Mouse (Mus musculus): ENCODE measurements at regions not wholly inside any gene's neighbourhood (a gene's known extent, or its start where the extent isn't known, plus 50 kb on each side); places are given as distances from the start of the nearest gene placed in this dataset.

DNA sequence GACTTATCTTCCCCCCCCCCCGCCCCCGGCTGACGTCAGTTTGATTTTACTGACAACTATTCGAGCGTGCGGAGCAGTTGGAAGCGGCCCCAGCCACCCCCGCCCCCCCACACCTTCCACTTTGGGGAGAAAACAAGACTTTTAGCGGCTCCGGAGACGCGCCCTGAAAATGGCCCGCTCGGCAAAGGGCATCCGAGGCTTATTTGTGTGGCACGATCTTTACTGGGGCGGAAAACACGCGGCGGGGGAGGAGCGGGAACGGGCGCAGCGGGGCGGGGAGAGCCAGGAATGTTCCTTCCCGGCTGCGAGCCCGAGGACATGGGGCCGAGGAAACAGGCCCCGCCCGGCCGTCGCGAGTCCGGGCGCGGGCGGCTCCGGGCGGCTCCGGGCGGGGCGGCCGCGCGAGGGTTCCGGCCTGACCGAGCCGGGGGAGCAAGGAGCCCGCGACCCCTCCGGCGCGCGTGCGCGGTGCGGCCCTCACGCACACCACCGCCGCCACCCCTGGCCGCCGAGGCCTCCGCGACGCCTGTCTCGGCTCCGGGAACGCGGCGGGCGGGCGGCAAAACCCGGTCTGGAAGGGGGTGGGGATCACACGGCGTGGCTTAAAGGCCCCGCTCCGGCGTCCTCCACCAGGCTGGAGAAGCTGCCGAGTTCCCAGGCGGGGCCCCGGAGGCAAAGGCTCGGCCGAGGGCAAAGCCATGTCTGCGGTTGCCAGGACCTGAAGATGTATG is 86.1 kb upstream of the Arid1b start:
- TF ChIP-seq EP300 (optimal IDR thresholded peaks at IDR 0.05) (no peak), CTCF (IDR thresholded peaks at IDR 0.05; ENCODE audit: low read depth) (no peak)
